Mouse (Mus musculus): ENCODE measurements around the gene P4ha3.

GRCm38 (mm10) chr7:100288622-100289021 is 3.3 kb downstream of the P4ha3 start:
- TF ChIP-seq CTCF (IDR thresholded peaks at IDR 0.05; ENCODE audit: borderline replicate concordance, insufficient read depth, low read depth, low read length) (no peak), POLR2A (IDR thresholded peaks at IDR 0.05; ENCODE audit: borderline replicate concordance, insufficient read depth, low read length) (no peak)

Measured in cerebellum, adult 2 months (tissue).